In the genomic region with DNA sequence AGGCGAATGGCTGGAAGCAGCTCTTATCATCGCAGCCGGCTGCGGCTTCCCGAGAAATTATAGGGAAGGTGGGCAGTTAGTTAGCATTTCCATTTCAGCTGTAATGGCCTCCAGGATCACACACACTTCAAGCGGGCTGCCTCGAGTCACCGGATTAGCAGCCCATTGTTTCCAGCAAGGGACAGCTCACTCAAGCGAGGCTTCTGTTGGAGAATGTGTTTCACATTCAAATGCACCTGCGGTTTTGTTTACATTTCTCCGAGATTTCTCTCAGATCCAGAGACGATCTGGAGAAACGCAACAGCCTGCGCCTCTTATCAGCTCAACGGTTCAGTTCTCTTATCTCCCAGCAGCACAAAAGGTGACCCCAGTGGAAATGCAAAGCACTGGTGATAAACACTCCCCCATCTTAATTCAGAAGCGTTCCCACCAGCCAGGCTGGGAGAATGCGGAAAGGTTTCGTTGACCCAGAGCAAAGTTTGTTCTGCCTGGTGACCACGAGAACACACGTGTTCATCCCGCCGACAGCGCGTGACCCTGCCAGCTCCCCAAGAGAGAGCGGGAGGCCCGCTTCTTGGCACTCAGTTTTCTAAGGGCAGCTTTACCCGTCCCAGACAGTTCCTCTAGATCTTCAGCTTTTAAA, we compare ENCODE assay signal across 8 mouse cellular contexts. TPM values are rescaled to one million over a fixed set of nuclear protein-coding genes. Genes with fewer than 3 reads are reported as not detected.
A peak's percentile ranks its signal among the peaks of the same experiment; 100 is the strongest.
DNase-seq lines count a peak whose midpoint lies in the region; ATAC-seq and TF ChIP-seq lines count a peak whose summit lies in the region.

No protein-coding gene starts in this region.

- DNase-seq in left cerebral cortex, adult 2 months (ENCODE audit: extremely low spot score in 1 of 2, low spot score in 2 of 2), result no peak
- no peak for DNase-seq in left cerebral cortex, adult 18-20 months (ENCODE audit: low spot score in 2 of 2)
- peak; percentile 63 for DNase-seq in kidney, postnatal 0 days (ENCODE audit: low spot score)
- DNase-seq in spleen, postnatal 14 days (ENCODE audit: low spot score in 2 of 2), result no peak
- DNase-seq in layer of hippocampus, adult 9-10 months (ENCODE audit: low spot score), result no peak

- no peak for TF ChIP-seq CTCF in left cerebral cortex, adult 2 months (IDR thresholded peaks at IDR 0.05)
- TF ChIP-seq CTCF in kidney, postnatal 0 days (IDR thresholded peaks at IDR 0.05; ENCODE audit: low read depth), result no peak

- 1% methylated on average over 27 of the region's 27 CpGs for WGBS in heart, embryonic 13.5 days
- 11% methylated on average over 27 of the region's 27 CpGs for WGBS in kidney, postnatal 0 days

- H3K27me3 ChIP-seq in heart, embryonic 13.5 days (replicated peaks), result 0 out of 2 replicates have a peak, but pooled peaks cover 2% of the 10 kb centered on the region
- no peaks in the 10 kb centered on the region for H3K27me3 ChIP-seq in kidney, postnatal 0 days (ENCODE audit: insufficient read depth, low read length)

- peak overlapping the region; percentile 41 for H3K4me3 ChIP-seq in left cerebral cortex, adult 2 months
- peak overlapping the region; percentile 34 for H3K4me3 ChIP-seq in brown adipose tissue, adult 24 weeks (ENCODE audit: insufficient read depth, low read depth, low read length)
- peak overlapping the region; percentile 45 for H3K4me3 ChIP-seq in heart, embryonic 13.5 days
- H3K4me3 ChIP-seq in kidney, postnatal 0 days (replicated peaks; ENCODE audit: low read depth, low read length), result no peak overlapping the region

- peaks cover 18% of the 10 kb centered on the region for H3K4me1 ChIP-seq in brown adipose tissue, adult 24 weeks (ENCODE audit: control insufficient read depth, insufficient read depth, insufficient read length, low read length)
- peaks cover 27% of the 10 kb centered on the region for H3K4me1 ChIP-seq in heart, embryonic 13.5 days
- H3K4me1 ChIP-seq in kidney, postnatal 0 days (replicated peaks; ENCODE audit: insufficient read depth, low read length), result peaks cover 22% of the 10 kb centered on the region

- peak overlapping the region; percentile 69 for H3K9ac ChIP-seq in heart, embryonic 13.5 days
- 0 out of 2 replicates have a peak overlapping the region, but pooled peaks have one; percentile 27 for H3K9ac ChIP-seq in kidney, postnatal 0 days (ENCODE audit: low read depth, low read length)

- ATAC-seq in heart, embryonic 13.5 days (ENCODE audit: extremely low read depth, insufficient number of reproducible peaks, low FRiP score, low TSS enrichment), result no peak
- ATAC-seq in kidney, postnatal 0 days (replicated peaks; ENCODE audit: low FRiP score, low read depth), result peak; percentile 78
- peak; percentile 73 for ATAC-seq in megakaryocyte-erythroid progenitor cell, adult 5-6 weeks (replicated peaks; ENCODE audit: low FRiP score, low TSS enrichment, poor library complexity, severe bottlenecking)

- H3K4me2 ChIP-seq in heart, embryonic 13.5 days, result peak overlapping the region; percentile 79
- H3K4me2 ChIP-seq in kidney, postnatal 0 days (ENCODE audit: low read length), result peak overlapping the region; percentile 47

- H3K27ac ChIP-seq in left cerebral cortex, adult 2 months, result no peak overlapping the region
- peak overlapping the region; percentile 46; the same call in 1 of the 2 replicates for H3K27ac ChIP-seq in brown adipose tissue, adult 24 weeks (replicated peaks; ENCODE audit: low read depth, low read length)
- H3K27ac ChIP-seq in heart, embryonic 13.5 days (replicated peaks), result peak overlapping the region; percentile 17; the same call in 1 of the 2 replicates
- H3K27ac ChIP-seq in kidney, postnatal 0 days, result peak overlapping the region; percentile 88

- intact Hi-C loops in left cerebral cortex, adult 2 months (cut with DNase I), result no loop called here

- no peaks in the 10 kb centered on the region for H3K9me3 ChIP-seq in heart, embryonic 13.5 days
- no peaks in the 10 kb centered on the region for H3K9me3 ChIP-seq in kidney, postnatal 0 days (replicated peaks; ENCODE audit: low read length)

- no peaks in the 10 kb centered on the region for H3K36me3 ChIP-seq in heart, embryonic 13.5 days
- H3K36me3 ChIP-seq in kidney, postnatal 0 days (ENCODE audit: insufficient read depth, low read length), result no peaks in the 10 kb centered on the region

RNA-seq across cellular contexts. Expression of a gene that starts 33.6 kb away (rescaled TPM):
- 1 to 10 TPM; 1.3 to 2.4 TPM for total RNA-seq in left cerebral cortex, adult 2 months (2021)
- 1 to 10 TPM in 1 of 2 experiments, under 1 TPM in 1; 1.00 to 2.2 TPM for total RNA-seq in left cerebral cortex, adult 18-20 months (2021)
- 4.5 and 6.3 TPM in 2 replicates for polyA plus RNA-seq in brown adipose tissue, adult 24 weeks (2012; ENCODE audit: insufficient read depth, insufficient read length, missing spikeins)
- 0.11 and 0.31 TPM in 2 replicates for polyA plus RNA-seq in heart, embryonic 13.5 days (2015; fragmentation: Nextera tagmentation; extraction: Ambion mirVana)
- polyA plus RNA-seq in kidney, postnatal 0 days (2015; fragmentation: Nextera tagmentation; extraction: Ambion mirVana), result 3.8 and 4.1 TPM in 2 replicates
- 3.8 and 12.4 TPM in 2 replicates for total RNA-seq in megakaryocyte-erythroid progenitor cell, adult 5-6 weeks (2014; fragmentation: Nextera tagmentation)
- 0.70 and 4.2 TPM in 2 replicates for total RNA-seq in megakaryocyte-erythroid progenitor cell, adult 5-6 weeks (2017)
